Mouse (Mus musculus) liver, embryonic 14.5 days (tissue): Measurements from ENCODE around the gene Gjb4.

ENCODE experiments used
- CTCF ChIP-seq: IDR thresholded peaks from 2 replicates; pipeline ENCODE4 v1.5.1; 2016; ENCODE audit warnings: antibody characterized with exemption, low read depth, control low read depth
- EP300 ChIP-seq: IDR thresholded peaks from 2 replicates; pipeline ENCODE4 v1.6.1; 2016; ENCODE audit warnings: antibody characterized with exemption, low read depth

- TF ChIP-seq CTCF (no peak), EP300 (no peak)
Observed at GRCm38 (mm10) chr4:127330181-127331100, 23.4 kb downstream of the Gjb4 start, which contains the start of gene Gjb3.
